Mouse (Mus musculus) MEL (cell line): ENCODE results near the gene Fam19a3.

Experiments
- CTCF ChIP-seq, 3 experiments: IDR thresholded peaks in 2 of 3; conservative IDR thresholded peaks in 1 of 3; 2 replicates each; pipeline ENCODE4 v1.5.1; 2011 to 2012; ENCODE audit warnings: low read length in 3 of 3, low read depth in 2 of 3, mild to moderate bottlenecking in 2 of 3, improper control_type of control experiment in 1 of 3, inconsistent platforms in 1 of 3, mixed read lengths in 1 of 3, moderate library complexity in 1 of 3; ENCODE audit not compliant: control insufficient read depth in 1 of 3, insufficient read depth in 1 of 3, poor library complexity in 1 of 3, severe bottlenecking in 1 of 3
- E2F4 ChIP-seq: IDR thresholded peaks from 2 replicates; pipeline ENCODE4 v1.6.1; 2011; ENCODE audit warnings: low read depth, low read length, improper control_type of control experiment, borderline replicate concordance
- POLR2A ChIP-seq, 2 experiments: IDR thresholded peaks; 2 replicates each; pipeline ENCODE4 v1.6.1; 2011 to 2012; ENCODE audit warnings: low read length in 2 of 2, mild to moderate bottlenecking in 2 of 2, control low read depth in 1 of 2, improper control_type of control experiment in 1 of 2, low read depth in 1 of 2, moderate library complexity in 1 of 2; ENCODE audit not compliant: control insufficient read depth in 1 of 2, insufficient read depth in 1 of 2, poor library complexity in 1 of 2
- USF1 ChIP-seq: IDR thresholded peaks from 2 replicates; pipeline ENCODE4 v1.6.1; 2014; ENCODE audit warnings: low read depth, mild to moderate bottlenecking, inconsistent platforms, low read length, improper control_type of control experiment, moderate library complexity

DNA sequence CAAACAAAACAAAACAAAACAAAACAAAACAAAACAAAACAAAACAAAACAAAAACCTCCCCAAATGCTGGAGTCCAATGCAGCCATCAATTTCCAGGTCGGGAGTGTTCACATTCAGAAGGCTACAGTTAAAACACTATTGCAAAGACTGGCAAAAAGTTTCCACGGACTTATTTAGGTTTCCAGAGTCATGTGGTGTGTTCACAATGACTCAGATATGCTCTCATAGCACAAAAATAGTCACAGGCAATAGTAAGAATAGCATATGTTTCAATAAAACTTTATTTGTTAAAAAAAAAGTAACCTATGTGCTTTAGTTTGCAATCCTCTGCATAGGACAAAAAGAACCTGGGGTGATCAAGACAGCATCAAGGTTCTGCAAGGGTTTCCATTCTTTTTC lies 14.5 kb downstream of the Fam19a3 start:
- TF ChIP-seq CTCF (IDR thresholded peaks at IDR 0.05 in 2 of 3, conservative IDR thresholded peaks at IDR 0.05 in 1 of 3; ENCODE audit: control insufficient read depth in 1 of 3, insufficient read depth in 1 of 3, low read depth in 2 of 3, low read length in 3 of 3, poor library complexity in 1 of 3, severe bottlenecking in 1 of 3): no peak
- no peak for TF ChIP-seq POLR2A (IDR thresholded peaks at IDR 0.05; ENCODE audit: control insufficient read depth in 1 of 2, insufficient read depth in 1 of 2, low read depth in 1 of 2, low read length in 2 of 2, poor library complexity in 1 of 2)
- TF ChIP-seq USF1: no peak
- no peak for TF ChIP-seq E2F4
